Mouse (Mus musculus): ENCODE measurements around the gene Pprc1.

The Pprc1 gene

GRCm38 (mm10) chr19:46119458-46119857 is 74.8 kb downstream of the Pprc1 start:
- no peak for DNase-seq (ENCODE audit: low spot score)

DNA sequence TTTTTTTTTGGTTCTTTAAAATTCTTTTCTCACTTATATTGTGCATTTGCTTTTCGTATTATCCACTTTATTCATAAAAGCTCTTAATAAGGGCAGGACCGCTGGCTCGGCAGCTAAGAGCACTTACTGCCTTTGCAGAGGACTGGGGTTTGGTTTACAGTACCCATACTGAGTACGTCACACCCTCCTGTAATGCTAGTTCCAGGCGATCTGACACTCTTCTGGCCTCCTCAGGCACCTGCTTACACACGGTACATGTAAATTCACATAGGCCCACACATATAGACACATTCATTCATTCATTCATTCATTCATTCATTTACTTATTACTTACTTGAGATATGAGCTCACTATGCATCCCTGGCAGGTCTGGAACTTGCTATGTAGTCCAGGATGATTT is 76.2 kb downstream of the Pprc1 start:
- DNase-seq (ENCODE audit: low spot score): no peak

All from ovary, adult 18-20 months (tissue).